Mouse (Mus musculus) thymus, adult 2 months (tissue): ENCODE results near the gene Fbf1. TPM values are rescaled to one million over a fixed set of nuclear protein-coding genes. Genes with fewer than 3 reads are reported as not detected.

Experiments used
- DNase-seq: peaks from one replicate; pipeline ENCODE4 v3.0.0; 2021
- H3K27ac ChIP-seq: fragments of 200-500 bp; 2 replicates; pipeline ENCODE4 v1.5.1; 2012; ENCODE audit warnings: low read length, control low read depth; ENCODE audit not compliant: control insufficient read depth, insufficient read depth
- H3K27me3 ChIP-seq: fragments of 200-500 bp; 2 replicates; pipeline ENCODE4 v1.6.1; 2012; ENCODE audit warnings: mild to moderate bottlenecking, low read length, moderate library complexity, mixed read lengths; ENCODE audit not compliant: control insufficient read depth, insufficient read depth
- H3K36me3 ChIP-seq: fragments of 200-500 bp; 2 replicates; pipeline ENCODE4 v1.6.1; 2012; ENCODE audit warnings: mild to moderate bottlenecking, low read length, moderate library complexity; ENCODE audit not compliant: control insufficient read depth, insufficient read depth
- H3K4me1 ChIP-seq: fragments of 200-500 bp; replicated peaks from 2 replicates; pipeline ENCODE4 v1.6.1; 2012; ENCODE audit warnings: low read length; ENCODE audit not compliant: control insufficient read depth, insufficient read depth
- H3K4me3 ChIP-seq: fragments of 200-500 bp; 2 replicates; pipeline ENCODE4 v1.5.1; 2012; ENCODE audit warnings: mild to moderate bottlenecking, low read length, control low read depth, moderate library complexity; ENCODE audit not compliant: control insufficient read depth, insufficient read depth
- CTCF ChIP-seq: fragments of 200-500 bp; IDR thresholded peaks from 2 replicates; pipeline ENCODE4 v1.5.1; 2012; ENCODE audit warnings: mild to moderate bottlenecking, control low read depth, low read length, moderate library complexity, borderline replicate concordance; ENCODE audit not compliant: control insufficient read depth, poor library complexity, insufficient read depth; ENCODE audit errors: extremely low read depth
- POLR2A ChIP-seq: fragments of 200-500 bp; IDR thresholded peaks from 2 replicates; pipeline ENCODE4 v1.6.1; 2012; ENCODE audit warnings: mild to moderate bottlenecking, low read length, control low read depth, moderate library complexity; ENCODE audit not compliant: control insufficient read depth, poor library complexity, insufficient read depth; ENCODE audit errors: extremely low read depth
- WGBS: fragments of 180-500 bp; shearing (Covaris S2); methylation state at CpG from one replicate; pipeline ENCODE4 v1.1.7; 2018; 5-methylcytosine and 5-hydroxymethylcytosine counted together
- polyA plus RNA-seq: library from polyadenylated mRNA; depleted of rRNA; stranded (reverse); fragments of >200 nt; gene quantifications from 2 replicates; pipeline ENCODE4 v1.2.3, GENCODE M21; 2012

Fbf1 gene
- polyA plus RNA-seq, 1 experiment: 30.3 TPM

GRCm38 (mm10) chr11:116103572-116103971 is 64.4 kb downstream of the Fbf1 start:
- no peaks in the 10 kb centered on the region; the same call in 1 of the 2 replicates for H3K27me3 ChIP-seq
- TF ChIP-seq POLR2A (no peak), CTCF (no peak)
- H3K36me3 ChIP-seq: no peaks in the 10 kb centered on the region
- H3K4me1 ChIP-seq: no peaks in the 10 kb centered on the region
- no peak for DNase-seq
- 76% methylated on average over 12 of the region's 12 CpGs for WGBS
- H3K4me3 ChIP-seq: no peak overlapping the region
- no peak overlapping the region for H3K27ac ChIP-seq

GRCm38 (mm10) chr11:116102472-116102871 is 65.5 kb downstream of the Fbf1 start:
- Histone ChIP-seq H3K27me3 (no peaks in the 10 kb centered on the region), H3K4me1 (no peaks in the 10 kb centered on the region), H3K36me3 (no peaks in the 10 kb centered on the region), H3K27ac (peak overlapping the region; percentile 13; the same call in 1 of the 2 replicates), H3K4me3 (no peak overlapping the region)
- TF ChIP-seq CTCF: no peak
- no peak for TF ChIP-seq POLR2A
- DNase-seq: no peak
- WGBS: 45% methylated on average over 3 of the region's 4 CpGs

GRCm38 (mm10) chr11:116101931-116102381 is 66.0 kb downstream of the Fbf1 start:
- no peaks in the 10 kb centered on the region for H3K4me1 ChIP-seq
- H3K27ac ChIP-seq: peak overlapping the region; percentile 13; the same call in 1 of the 2 replicates
- no peak overlapping the region for H3K4me3 ChIP-seq
- 55% methylated on average over 11 of the region's 11 CpGs for WGBS
- H3K27me3 ChIP-seq: no peaks in the 10 kb centered on the region
- TF ChIP-seq POLR2A (no peak), CTCF (no peak)
- no peak for DNase-seq
- no peaks in the 10 kb centered on the region for H3K36me3 ChIP-seq

- Histone ChIP-seq H3K36me3 (no peaks in the 10 kb centered on the region), H3K27me3 (no peaks in the 10 kb centered on the region), H3K4me3 (no peak overlapping the region), H3K4me1 (no peaks in the 10 kb centered on the region), H3K27ac (no peak overlapping the region)
- 92% methylated on average over 7 of the region's 7 CpGs for WGBS
- no peak for TF ChIP-seq POLR2A
- TF ChIP-seq CTCF: no peak
- no peak for DNase-seq
Observed at GRCm38 (mm10) chr11:116100839-116101238, 67.1 kb downstream of the Fbf1 start.

GRCm38 (mm10) chr11:116100385-116100784 is 67.6 kb downstream of the Fbf1 start:
- Histone ChIP-seq H3K4me3 (no peak overlapping the region), H3K36me3 (no peaks in the 10 kb centered on the region), H3K27me3 (no peaks in the 10 kb centered on the region), H3K4me1 (no peaks in the 10 kb centered on the region), H3K27ac (no peak overlapping the region)
- DNase-seq: no peak
- 79% methylated on average over 6 of the region's 6 CpGs for WGBS
- no peak for TF ChIP-seq CTCF
- no peak for TF ChIP-seq POLR2A

GRCm38 (mm10) chr11:116099462-116099861 is 68.5 kb downstream of the Fbf1 start:
- TF ChIP-seq POLR2A (no peak), CTCF (no peak)
- no peak for DNase-seq
- Histone ChIP-seq H3K27me3 (no peaks in the 10 kb centered on the region), H3K4me1 (no peaks in the 10 kb centered on the region), H3K36me3 (no peaks in the 10 kb centered on the region), H3K27ac (no peak overlapping the region), H3K4me3 (no peak overlapping the region)
- 84% methylated on average over 6 of the region's 6 CpGs for WGBS
